Mouse (Mus musculus): ENCODE data around the gene Hcfc2.

GRCm38 (mm10) chr10:82758368-82758767 lies 62.4 kb downstream of the Hcfc2 start:
- TF ChIP-seq CTCF (IDR thresholded peaks at IDR 0.05; ENCODE audit: extremely low read depth, insufficient read depth, low read length) (no peak), POLR2A (IDR thresholded peaks at IDR 0.05; ENCODE audit: extremely low read depth, insufficient read depth, low read length) (no peak)

Measured in cortical plate, adult 2 months (tissue).